Mouse (Mus musculus): Measurements from ENCODE around the gene Tmem240. TPM values are rescaled to one million over a fixed set of nuclear protein-coding genes. Genes with fewer than 3 reads are reported as not detected.
"Not testable (repeated sequence)": the region's sequence is repeated elsewhere in the genome, so short reads cannot be mapped to it uniquely, and the experiment has no call there.

The Tmem240 gene
- polyA plus RNA-seq (2015; fragmentation: Nextera tagmentation; extraction: Ambion mirVana) = 1.9 and 2.4 TPM in 2 replicates

- Histone ChIP-seq H3K4me1 (peaks cover 22% of the 10 kb centered on the region), H3K36me3 (ENCODE audit: poor library complexity, severe bottlenecking) (peaks cover 45% of the 10 kb centered on the region), H3K27me3 (no peaks in the 10 kb centered on the region), H3K9ac (peak within 1 kb of the TSS; percentile 95), H3K27ac (peak within 1 kb of the TSS; percentile 91), H3K9me3 (replicated peaks) (no peaks in the 10 kb centered on the region), H3K4me2 (peak within 1 kb of the TSS; percentile 93), H3K4me3 (peak within 1 kb of the TSS; percentile 83)
- ATAC-seq = peak; percentile 93
- under 1% methylated on average over 20 of the region's 35 CpGs for WGBS
Observed at GRCm38 (mm10) chr4:155734350-155734941, at the start of gene Tmem240. TSS of gene Tmem240 (plus strand) at chr4:155734800.

- 90% methylated on average over 4 of the region's 4 CpGs for WGBS
Observed at GRCm38 (mm10) chr4:155687764-155688163, 46.8 kb upstream of the Tmem240 start.

GRCm38 (mm10) chr4:155690571-155691375 lies 43.8 kb upstream of the Tmem240 start:
- no peak overlapping the region for H3K4me2 ChIP-seq
- H3K4me1 ChIP-seq = peaks cover 17% of the 10 kb centered on the region
- H3K27ac ChIP-seq = no peak overlapping the region

More at GRCm38 (mm10) chr4:155687764-155688163, 46.8 kb upstream of the Tmem240 start:
- not testable (repeated sequence) for H3K9ac ChIP-seq; H3K27ac ChIP-seq; H3K9me3 ChIP-seq (replicated peaks); H3K36me3 ChIP-seq (ENCODE audit: poor library complexity, severe bottlenecking); H3K27me3 ChIP-seq; ATAC-seq; H3K4me2 ChIP-seq; H3K4me3 ChIP-seq; H3K4me1 ChIP-seq

GRCm38 (mm10) chr4:155692421-155692820 lies 42.2 kb upstream of the Tmem240 start:
- Histone ChIP-seq H3K9me3 (replicated peaks) (no peaks in the 10 kb centered on the region), H3K4me2 (no peak overlapping the region), H3K4me1 (peaks cover 23% of the 10 kb centered on the region), H3K9ac (no peak overlapping the region), H3K4me3 (no peak overlapping the region), H3K27ac (no peak overlapping the region), H3K36me3 (ENCODE audit: poor library complexity, severe bottlenecking) (no peaks in the 10 kb centered on the region), H3K27me3 (peaks cover 22% of the 10 kb centered on the region)
- ATAC-seq = no peak
- WGBS = 99% methylated on average over 3 of the region's 3 CpGs

More at GRCm38 (mm10) chr4:155690571-155691375, 43.8 kb upstream of the Tmem240 start:
- ATAC-seq = no peak
- peaks cover 15% of the 10 kb centered on the region for H3K27me3 ChIP-seq
- no peak overlapping the region for H3K4me3 ChIP-seq
- 80% methylated on average over 12 of the region's 12 CpGs for WGBS
- H3K9me3 ChIP-seq (replicated peaks) = no peaks in the 10 kb centered on the region
- no peak overlapping the region for H3K9ac ChIP-seq
- no peaks in the 10 kb centered on the region for H3K36me3 ChIP-seq (ENCODE audit: poor library complexity, severe bottlenecking)

- Histone ChIP-seq H3K4me3 (peak within 1 kb of the TSS; percentile 61), H3K27ac (peak within 1 kb of the TSS; percentile 74), H3K4me1 (peaks cover 23% of the 10 kb centered on the region), H3K27me3 (peaks cover 22% of the 10 kb centered on the region), H3K36me3 (ENCODE audit: poor library complexity, severe bottlenecking) (no peaks in the 10 kb centered on the region), H3K9ac (peak within 1 kb of the TSS; percentile 77), H3K4me2 (peak within 1 kb of the TSS; percentile 87), H3K9me3 (replicated peaks) (no peaks in the 10 kb centered on the region)
- ATAC-seq = peak; percentile 91
- WGBS = 0% methylated on average over 26 of the region's 47 CpGs
Observed at GRCm38 (mm10) chr4:155694111-155694481, 40.5 kb upstream of the Tmem240 start, which contains the start of gene Fndc10. TSS of gene Fndc10 (plus strand) at chr4:155694342.

- Histone ChIP-seq H3K9ac (peak overlapping the region; percentile 77), H3K36me3 (ENCODE audit: poor library complexity, severe bottlenecking) (no peaks in the 10 kb centered on the region), H3K27ac (peak overlapping the region; percentile 74), H3K4me3 (peak overlapping the region; percentile 61), H3K9me3 (replicated peaks) (no peaks in the 10 kb centered on the region), H3K4me2 (peak overlapping the region; percentile 87), H3K27me3 (peaks cover 22% of the 10 kb centered on the region), H3K4me1 (peaks cover 23% of the 10 kb centered on the region)
- under 1% methylated on average over 89 of the region's 92 CpGs for WGBS
- ATAC-seq = peak; percentile 81
Observed at GRCm38 (mm10) chr4:155694482-155695401, 39.9 kb upstream of the Tmem240 start.

- H3K9me3 ChIP-seq (replicated peaks) = no peaks in the 10 kb centered on the region
- H3K27me3 ChIP-seq = peaks cover 22% of the 10 kb centered on the region
- no peak overlapping the region for H3K27ac ChIP-seq
- H3K9ac ChIP-seq = peak overlapping the region; percentile 77
- peak overlapping the region; percentile 87 for H3K4me2 ChIP-seq
- 87% methylated on average over 4 of the region's 4 CpGs for WGBS
- no peaks in the 10 kb centered on the region for H3K36me3 ChIP-seq (ENCODE audit: poor library complexity, severe bottlenecking)
- peaks cover 23% of the 10 kb centered on the region for H3K4me1 ChIP-seq
- ATAC-seq = no peak
- peak overlapping the region; percentile 61 for H3K4me3 ChIP-seq
Observed at GRCm38 (mm10) chr4:155695531-155696062, 39.0 kb upstream of the Tmem240 start.

GRCm38 (mm10) chr4:155696261-155697255 lies 38.0 kb upstream of the Tmem240 start:
- no peak for ATAC-seq
- no peaks in the 10 kb centered on the region for H3K36me3 ChIP-seq (ENCODE audit: poor library complexity, severe bottlenecking)
- H3K4me1 ChIP-seq = peaks cover 23% of the 10 kb centered on the region
- no peak overlapping the region for H3K4me3 ChIP-seq
- H3K9me3 ChIP-seq (replicated peaks) = no peaks in the 10 kb centered on the region
- H3K27me3 ChIP-seq = peaks cover 18% of the 10 kb centered on the region
- H3K27ac ChIP-seq = no peak overlapping the region
- H3K4me2 ChIP-seq = peak overlapping the region; percentile 12; the same call in 1 of the 2 replicates
- 76% methylated on average over 16 of the region's 16 CpGs for WGBS
- no peak overlapping the region for H3K9ac ChIP-seq

- no peaks in the 10 kb centered on the region for H3K9me3 ChIP-seq (replicated peaks)
Observed at GRCm38 (mm10) chr4:155700425-155700824, 34.2 kb upstream of the Tmem240 start.

GRCm38 (mm10) chr4:155703425-155703929 lies 31.1 kb upstream of the Tmem240 start:
- Histone ChIP-seq H3K27ac (no peak overlapping the region), H3K4me2 (no peak overlapping the region), H3K9me3 (replicated peaks) (no peaks in the 10 kb centered on the region), H3K4me1 (peaks cover 25% of the 10 kb centered on the region), H3K36me3 (ENCODE audit: poor library complexity, severe bottlenecking) (no peaks in the 10 kb centered on the region), H3K27me3 (no peaks in the 10 kb centered on the region), H3K9ac (no peak overlapping the region), H3K4me3 (no peak overlapping the region)
- 90% methylated on average over 4 of the region's 4 CpGs for WGBS
- no peak for ATAC-seq

More at GRCm38 (mm10) chr4:155700425-155700824, 34.2 kb upstream of the Tmem240 start:
- Histone ChIP-seq H3K4me1 (peaks cover 14% of the 10 kb centered on the region), H3K4me3 (no peak overlapping the region), H3K27ac (no peak overlapping the region), H3K4me2 (no peak overlapping the region), H3K36me3 (ENCODE audit: poor library complexity, severe bottlenecking) (no peaks in the 10 kb centered on the region), H3K27me3 (peaks cover 10% of the 10 kb centered on the region), H3K9ac (no peak overlapping the region)
- no peak for ATAC-seq

All from forebrain, embryonic 13.5 days (tissue).